Mouse (Mus musculus): ENCODE results near the gene Muc1. TPM values are rescaled to one million over a fixed set of nuclear protein-coding genes. Genes with fewer than 3 reads are reported as not detected.

The Muc1 gene
- total and polyA plus RNA-seq, 3 experiments: 0.04 to 1.1 TPM; not detected in 1

DNA sequence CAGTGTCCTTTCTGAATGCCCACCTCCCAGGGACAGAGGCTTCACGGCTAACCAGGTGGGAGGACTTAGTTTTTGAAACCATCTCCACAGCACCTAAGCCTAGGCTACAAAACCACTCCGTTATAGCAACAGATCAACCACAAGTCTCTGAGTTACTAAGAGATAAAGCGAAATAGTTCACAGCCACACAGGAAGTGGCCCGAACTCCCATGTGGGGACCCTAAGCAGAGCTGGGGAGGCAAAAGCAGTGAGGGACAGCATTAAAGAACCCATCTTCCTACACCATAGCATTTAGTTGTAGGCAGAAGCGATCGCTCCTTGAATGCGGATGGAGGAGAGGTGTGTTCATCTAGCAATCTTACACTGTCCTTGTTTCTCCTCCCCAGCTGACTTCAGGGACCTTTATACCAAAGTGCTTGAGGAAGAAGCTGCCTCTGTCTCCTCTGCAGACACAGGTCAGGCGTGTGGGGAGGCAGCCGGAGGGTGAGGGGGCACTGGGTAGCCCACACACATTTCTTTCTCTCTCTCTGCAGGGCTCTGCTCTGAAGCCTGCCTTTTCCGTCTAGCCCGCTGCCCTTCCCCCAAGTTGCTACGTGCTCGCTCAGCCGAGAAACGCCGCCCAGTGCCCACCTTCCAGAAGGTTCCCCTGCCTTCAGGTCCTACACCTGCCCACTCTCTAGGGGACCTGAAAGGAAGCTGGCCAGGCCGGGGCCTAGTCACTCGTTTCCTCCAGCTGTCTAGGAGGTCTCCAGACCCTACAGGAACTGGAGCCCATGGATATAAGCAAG is 41.0 kb upstream of the Muc1 start:
- no peaks in the 10 kb centered on the region for H3K9me3 ChIP-seq (replicated peaks; ENCODE audit: insufficient read depth, low read length)
- peak; percentile 76 for DNase-seq (ENCODE audit: low read depth, low spot score)
- no peaks in the 10 kb centered on the region for H3K27me3 ChIP-seq (ENCODE audit: control insufficient read depth in 1 of 2, insufficient read depth in 2 of 2, low read length in 2 of 2)
- H3K4me3 ChIP-seq (ENCODE audit: control insufficient read depth in 1 of 2, insufficient read depth in 1 of 2, low read depth in 2 of 2, low read length in 2 of 2): no peak overlapping the region
- H3K36me3 ChIP-seq (ENCODE audit: control insufficient read depth in 1 of 2, insufficient read depth in 2 of 2, low read length in 2 of 2): peaks cover 0 to 59% of the 10 kb centered on the region in 2 experiments; a peak in 2 of 4 replicates
- no peaks in the 10 kb centered on the region; the same call in 1 of the 2 replicates for H3K79me2 ChIP-seq (ENCODE audit: control insufficient read depth, insufficient read depth, low read length, poor library complexity)
- H3K27ac ChIP-seq (ENCODE audit: control insufficient read depth, low read depth, low read length): peak overlapping the region; percentile 63
- peak overlapping the region; percentile 19 for H3K9ac ChIP-seq (ENCODE audit: control insufficient read depth, low read depth, low read length, poor library complexity, severe bottlenecking)
- H3K4me1 ChIP-seq (ENCODE audit: control insufficient read depth in 1 of 2, insufficient read depth in 2 of 2, low read length in 2 of 2): peaks cover 39 to 76% of the 10 kb centered on the region in 2 experiments
- no peak for TF ChIP-seq ZMIZ1 (IDR thresholded peaks at IDR 0.05; ENCODE audit: low read depth, low read length)
- TF ChIP-seq TCF12 (IDR thresholded peaks at IDR 0.05; ENCODE audit: low read depth, low read length): peak; percentile 53; the same call in 1 of the 2 replicates
- TF ChIP-seq POLR2AphosphoS2 (IDR thresholded peaks at IDR 0.05; ENCODE audit: low read length): no peak
- 0 out of 2 replicates have a peak, but pooled peaks have one; percentile 26 for TF ChIP-seq USF1 (IDR thresholded peaks at IDR 0.05; ENCODE audit: low read depth, low read length)
- TF ChIP-seq MAX (IDR thresholded peaks at IDR 0.05; ENCODE audit: low read length): peak; percentile 61; the same call in 1 of the 2 replicates
- TF ChIP-seq RAD21 (IDR thresholded peaks at IDR 0.05; ENCODE audit: low read depth, low read length): no peak
- TF ChIP-seq UBTF (IDR thresholded peaks at IDR 0.05; ENCODE audit: borderline replicate concordance, insufficient read depth, low read depth, low read length): no peak
- TF ChIP-seq SIN3A (IDR thresholded peaks at IDR 0.05; ENCODE audit: low read length): peak; percentile 43; the same call in 1 of the 2 replicates
- no peak for TF ChIP-seq ZC3H11A (IDR thresholded peaks at IDR 0.05; ENCODE audit: low read depth, low read length)
- peak; percentile 68 for TF ChIP-seq ETS1 (IDR thresholded peaks at IDR 0.05; ENCODE audit: low read depth, low read length)
- no peak for TF ChIP-seq CHD2 (IDR thresholded peaks at IDR 0.05; ENCODE audit: low read length)
- 0 out of 2 replicates have a peak, but pooled peaks have one; percentile 40 for TF ChIP-seq TBP (IDR thresholded peaks at IDR 0.05; ENCODE audit: low read depth, low read length)
- no peak for TF ChIP-seq POLR2A (IDR thresholded peaks at IDR 0.05; ENCODE audit: control insufficient read depth in 1 of 2, insufficient read depth in 1 of 2, low read depth in 1 of 2, low read length in 2 of 2, poor library complexity in 1 of 2)
- TF ChIP-seq MAFK (IDR thresholded peaks at IDR 0.05; ENCODE audit: borderline replicate concordance, low read depth, low read length): no peak
- no peak for TF ChIP-seq GABPA (IDR thresholded peaks at IDR 0.05; ENCODE audit: low read depth, low read length)
- TF ChIP-seq USF2 (IDR thresholded peaks at IDR 0.05; ENCODE audit: borderline replicate concordance in 1 of 2, insufficient read depth in 1 of 2, low read depth in 1 of 2, low read length in 2 of 2): no peak
- TF ChIP-seq CHD1 (IDR thresholded peaks at IDR 0.05; ENCODE audit: low read depth, low read length): no peak
- no peak for TF ChIP-seq CTCF (IDR thresholded peaks at IDR 0.05 in 2 of 3, conservative IDR thresholded peaks at IDR 0.05 in 1 of 3; ENCODE audit: control insufficient read depth in 1 of 3, insufficient read depth in 1 of 3, low read depth in 2 of 3, low read length in 3 of 3, poor library complexity in 1 of 3, severe bottlenecking in 1 of 3)
- TF ChIP-seq KAT2A (conservative IDR thresholded peaks at IDR 0.05; ENCODE audit: low read depth, low read length): no peak
- no peak for TF ChIP-seq ZKSCAN1 (IDR thresholded peaks at IDR 0.05; ENCODE audit: low read depth, low read length)
- TF ChIP-seq MYB (IDR thresholded peaks at IDR 0.05; ENCODE audit: low read depth, low read length): peak; percentile 55; the same call in 1 of the 2 replicates
- TF ChIP-seq MAZ (IDR thresholded peaks at IDR 0.05; ENCODE audit: low read depth, low read length): no peak
- TF ChIP-seq EP300 (IDR thresholded peaks at IDR 0.05; ENCODE audit: low read depth in 1 of 2, low read length in 2 of 2): peak; percentile 68 to 73
- 0 out of 2 replicates have a peak, but pooled peaks have one; percentile 16 for TF ChIP-seq JUND (IDR thresholded peaks at IDR 0.05; ENCODE audit: low read depth, low read length)
- TF ChIP-seq MXI1 (IDR thresholded peaks at IDR 0.05; ENCODE audit: low read depth, low read length): peak; percentile 79
- peak; percentile 20; the same call in 1 of the 2 replicates for TF ChIP-seq TAL1 (IDR thresholded peaks at IDR 0.05; ENCODE audit: low read length)
- no peak for TF ChIP-seq E2F4 (IDR thresholded peaks at IDR 0.05; ENCODE audit: borderline replicate concordance, low read depth, low read length)
- 0 out of 2 replicates have a peak, but pooled peaks have one; percentile 20 for TF ChIP-seq NELFE (IDR thresholded peaks at IDR 0.05; ENCODE audit: low read depth, low read length)
- TF ChIP-seq SMC3 (IDR thresholded peaks at IDR 0.05; ENCODE audit: low read depth, low read length): no peak
- TF ChIP-seq GATA1 (IDR thresholded peaks at IDR 0.05; ENCODE audit: low read depth, low read length): peak; percentile 68; the same call in 1 of the 2 replicates
- no peak for TF ChIP-seq ZNF384 (IDR thresholded peaks at IDR 0.05; ENCODE audit: low read depth, low read length)
- no peak for TF ChIP-seq POLR2AphosphoS5 (IDR thresholded peaks at IDR 0.05; ENCODE audit: borderline replicate concordance, low read depth, low read length)
- no peak for TF ChIP-seq MEF2A (IDR thresholded peaks at IDR 0.05; ENCODE audit: extremely low read depth, insufficient replicate concordance, low read depth, low read length, poor library complexity, severe bottlenecking)
- peak; percentile 74; the same call in 1 of the 2 replicates for TF ChIP-seq MYC (IDR thresholded peaks at IDR 0.05; ENCODE audit: low read depth, low read length)
- TF ChIP-seq ELF1 (IDR thresholded peaks at IDR 0.05; ENCODE audit: low read depth, low read length): peak; percentile 72
